Mouse (Mus musculus): ENCODE results near the gene Pum1. TPM values are rescaled to one million over a fixed set of nuclear protein-coding genes. Genes with fewer than 3 reads are reported as not detected.

Pum1 gene
- polyA plus RNA-seq, 1 experiment: 26.2 TPM

- H3K4me3 ChIP-seq (ENCODE audit: insufficient read depth, poor library complexity, severe bottlenecking): no peak overlapping the region
- H3K36me3 ChIP-seq (ENCODE audit: control insufficient read depth, insufficient read depth): no peaks in the 10 kb centered on the region
- H3ac ChIP-seq (ENCODE audit: control insufficient read depth, insufficient read length, low read depth): no peak overlapping the region
- peaks cover 95% of the 10 kb centered on the region for H3K79me2 ChIP-seq (ENCODE audit: control insufficient read depth, insufficient read depth)
- no peak for TF ChIP-seq MYOD1 (IDR thresholded peaks at IDR 0.05; ENCODE audit: control insufficient read depth, insufficient read length, low read depth)
- TF ChIP-seq MAX (IDR thresholded peaks at IDR 0.05): no peak
- TF ChIP-seq CEBPB (IDR thresholded peaks at IDR 0.05; ENCODE audit: low read depth): no peak
- TF ChIP-seq USF1 (IDR thresholded peaks at IDR 0.05; ENCODE audit: low read depth): no peak
- no peak for TF ChIP-seq CTCF (IDR thresholded peaks at IDR 0.05; ENCODE audit: control insufficient read depth, insufficient read depth, insufficient read length)
- no peak for TF ChIP-seq MYOG (IDR thresholded peaks at IDR 0.05; ENCODE audit: control insufficient read depth, extremely low read depth, insufficient read length)
- TF ChIP-seq FOSL1 (IDR thresholded peaks at IDR 0.05; ENCODE audit: insufficient read depth, low read length, poor library complexity, severe bottlenecking): no peak
- peaks cover 28% of the 10 kb centered on the region for H3K79me3 ChIP-seq (ENCODE audit: low read depth)
- no peaks in the 10 kb centered on the region for H3K27me3 ChIP-seq (ENCODE audit: control insufficient read depth, insufficient read depth, insufficient read length)
Measured at GRCm38 (mm10) chr4:130799582-130799981, 136.5 kb downstream of the Pum1 start.

- Histone ChIP-seq H3K79me2 (ENCODE audit: control insufficient read depth, insufficient read depth) (peaks cover 95% of the 10 kb centered on the region), H3K36me3 (ENCODE audit: control insufficient read depth, insufficient read depth) (no peaks in the 10 kb centered on the region), H3K4me3 (ENCODE audit: insufficient read depth, poor library complexity, severe bottlenecking) (no peak overlapping the region), H3K79me3 (ENCODE audit: low read depth) (peaks cover 26% of the 10 kb centered on the region), H3ac (ENCODE audit: control insufficient read depth, insufficient read length, low read depth) (no peak overlapping the region), H3K27me3 (ENCODE audit: control insufficient read depth, insufficient read depth, insufficient read length) (no peaks in the 10 kb centered on the region)
- no peak for TF ChIP-seq MAX (IDR thresholded peaks at IDR 0.05)
- TF ChIP-seq FOSL1 (IDR thresholded peaks at IDR 0.05; ENCODE audit: insufficient read depth, low read length, poor library complexity, severe bottlenecking): no peak
- no peak for TF ChIP-seq MYOG (IDR thresholded peaks at IDR 0.05; ENCODE audit: control insufficient read depth, extremely low read depth, insufficient read length)
- TF ChIP-seq CEBPB (IDR thresholded peaks at IDR 0.05; ENCODE audit: low read depth): no peak
- no peak for TF ChIP-seq CTCF (IDR thresholded peaks at IDR 0.05; ENCODE audit: control insufficient read depth, insufficient read depth, insufficient read length)
- no peak for TF ChIP-seq USF1 (IDR thresholded peaks at IDR 0.05; ENCODE audit: low read depth)
- TF ChIP-seq MYOD1 (IDR thresholded peaks at IDR 0.05; ENCODE audit: control insufficient read depth, insufficient read length, low read depth): no peak
Measured at GRCm38 (mm10) chr4:130800147-130800546, 137.0 kb downstream of the Pum1 start.

- no peak for TF ChIP-seq CTCF (IDR thresholded peaks at IDR 0.05; ENCODE audit: control insufficient read depth, insufficient read depth, insufficient read length)
- no peak for TF ChIP-seq MYOG (IDR thresholded peaks at IDR 0.05; ENCODE audit: control insufficient read depth, extremely low read depth, insufficient read length)
- no peak for TF ChIP-seq CEBPB (IDR thresholded peaks at IDR 0.05; ENCODE audit: low read depth)
- no peak for TF ChIP-seq MAX (IDR thresholded peaks at IDR 0.05)
- no peak for TF ChIP-seq FOSL1 (IDR thresholded peaks at IDR 0.05; ENCODE audit: insufficient read depth, low read length, poor library complexity, severe bottlenecking)
- TF ChIP-seq MYOD1 (IDR thresholded peaks at IDR 0.05; ENCODE audit: control insufficient read depth, insufficient read length, low read depth): no peak
- no peak for TF ChIP-seq USF1 (IDR thresholded peaks at IDR 0.05; ENCODE audit: low read depth)
- H3K79me2 ChIP-seq (ENCODE audit: control insufficient read depth, insufficient read depth): peaks cover 97% of the 10 kb centered on the region
- H3K79me3 ChIP-seq (ENCODE audit: low read depth): peaks cover 27% of the 10 kb centered on the region
- H3ac ChIP-seq (ENCODE audit: control insufficient read depth, insufficient read length, low read depth): no peak overlapping the region
- no peak overlapping the region for H3K4me3 ChIP-seq (ENCODE audit: insufficient read depth, poor library complexity, severe bottlenecking)
- H3K36me3 ChIP-seq (ENCODE audit: control insufficient read depth, insufficient read depth): no peaks in the 10 kb centered on the region
- no peaks in the 10 kb centered on the region for H3K27me3 ChIP-seq (ENCODE audit: control insufficient read depth, insufficient read depth, insufficient read length)
Measured at GRCm38 (mm10) chr4:130801198-130801597, 138.1 kb downstream of the Pum1 start.

- Histone ChIP-seq H3K36me3 (ENCODE audit: control insufficient read depth, insufficient read depth) (no peaks in the 10 kb centered on the region), H3K79me3 (ENCODE audit: low read depth) (peaks cover 26% of the 10 kb centered on the region), H3K27me3 (ENCODE audit: control insufficient read depth, insufficient read depth, insufficient read length) (no peaks in the 10 kb centered on the region), H3K4me3 (ENCODE audit: insufficient read depth, poor library complexity, severe bottlenecking) (no peak overlapping the region), H3K79me2 (ENCODE audit: control insufficient read depth, insufficient read depth) (peaks cover 92% of the 10 kb centered on the region), H3ac (ENCODE audit: control insufficient read depth, insufficient read length, low read depth) (no peak overlapping the region)
- no peak for TF ChIP-seq MYOG (IDR thresholded peaks at IDR 0.05; ENCODE audit: control insufficient read depth, extremely low read depth, insufficient read length)
- TF ChIP-seq MYOD1 (IDR thresholded peaks at IDR 0.05; ENCODE audit: control insufficient read depth, insufficient read length, low read depth): peak; percentile 68
Measured at GRCm38 (mm10) chr4:130801624-130802329, 138.7 kb downstream of the Pum1 start.

- peaks cover 91% of the 10 kb centered on the region for H3K79me2 ChIP-seq (ENCODE audit: control insufficient read depth, insufficient read depth)
- peaks cover 28% of the 10 kb centered on the region for H3K79me3 ChIP-seq (ENCODE audit: low read depth)
- TF ChIP-seq CEBPB (IDR thresholded peaks at IDR 0.05; ENCODE audit: low read depth) (no peak), MAX (IDR thresholded peaks at IDR 0.05) (no peak), USF1 (IDR thresholded peaks at IDR 0.05; ENCODE audit: low read depth) (no peak), FOSL1 (IDR thresholded peaks at IDR 0.05; ENCODE audit: insufficient read depth, low read length, poor library complexity, severe bottlenecking) (no peak), CTCF (IDR thresholded peaks at IDR 0.05; ENCODE audit: control insufficient read depth, insufficient read depth, insufficient read length) (no peak), MYOG (IDR thresholded peaks at IDR 0.05; ENCODE audit: control insufficient read depth, extremely low read depth, insufficient read length) (no peak), MYOD1 (IDR thresholded peaks at IDR 0.05; ENCODE audit: control insufficient read depth, insufficient read length, low read depth) (no peak)
- no peak overlapping the region for H3K4me3 ChIP-seq (ENCODE audit: insufficient read depth, poor library complexity, severe bottlenecking)
- H3K27me3 ChIP-seq (ENCODE audit: control insufficient read depth, insufficient read depth, insufficient read length): no peaks in the 10 kb centered on the region
- no peak overlapping the region for H3ac ChIP-seq (ENCODE audit: control insufficient read depth, insufficient read length, low read depth)
- H3K36me3 ChIP-seq (ENCODE audit: control insufficient read depth, insufficient read depth): no peaks in the 10 kb centered on the region
Measured at GRCm38 (mm10) chr4:130803591-130803990, 140.5 kb downstream of the Pum1 start.

GRCm38 (mm10) chr4:130804292-130804691, 141.2 kb downstream of the Pum1 start:
- TF ChIP-seq CEBPB (IDR thresholded peaks at IDR 0.05; ENCODE audit: low read depth) (no peak), CTCF (IDR thresholded peaks at IDR 0.05; ENCODE audit: control insufficient read depth, insufficient read depth, insufficient read length) (no peak), MYOD1 (IDR thresholded peaks at IDR 0.05; ENCODE audit: control insufficient read depth, insufficient read length, low read depth) (no peak), USF1 (IDR thresholded peaks at IDR 0.05; ENCODE audit: low read depth) (no peak), FOSL1 (IDR thresholded peaks at IDR 0.05; ENCODE audit: insufficient read depth, low read length, poor library complexity, severe bottlenecking) (no peak), MAX (IDR thresholded peaks at IDR 0.05) (no peak), MYOG (IDR thresholded peaks at IDR 0.05; ENCODE audit: control insufficient read depth, extremely low read depth, insufficient read length) (no peak)
- H3ac ChIP-seq (ENCODE audit: control insufficient read depth, insufficient read length, low read depth): no peak overlapping the region
- peaks cover 30% of the 10 kb centered on the region for H3K79me3 ChIP-seq (ENCODE audit: low read depth)
- no peaks in the 10 kb centered on the region for H3K27me3 ChIP-seq (ENCODE audit: control insufficient read depth, insufficient read depth, insufficient read length)
- H3K79me2 ChIP-seq (ENCODE audit: control insufficient read depth, insufficient read depth): peaks cover 91% of the 10 kb centered on the region
- no peaks in the 10 kb centered on the region for H3K36me3 ChIP-seq (ENCODE audit: control insufficient read depth, insufficient read depth)
- no peak overlapping the region for H3K4me3 ChIP-seq (ENCODE audit: insufficient read depth, poor library complexity, severe bottlenecking)

All from C2C12 (cell line).